Mouse (Mus musculus) embryonic facial prominence, embryonic 15.5 days (tissue): ENCODE data around the gene Gnao1. TPM values are rescaled to one million over a fixed set of nuclear protein-coding genes. Genes with fewer than 3 reads are reported as not detected.

ENCODE experiments used
- ATAC-seq: fragments of 200-750 bp; cut with Nextera tagmentation; 2 replicates; pipeline ENCODE4 v1.8.0; 2017; ENCODE audit warnings: low read depth, moderate TSS enrichment; ENCODE audit not compliant: insufficient number of reproducible peaks, low FRiP score, low TSS enrichment
- H3K27ac ChIP-seq: fragments of 300-500 bp; sonication (generic); replicated peaks from 2 replicates; pipeline ENCODE4 v1.5.1; 2015; ENCODE audit warnings: mild to moderate bottlenecking, inconsistent platforms
- H3K27me3 ChIP-seq: fragments of 300-500 bp; sonication (generic); 2 replicates; pipeline ENCODE4 v1.6.1; 2015; ENCODE audit warnings: inconsistent platforms
- H3K36me3 ChIP-seq: fragments of 300-500 bp; sonication (generic); 2 replicates; pipeline ENCODE4 v1.6.1; 2015; ENCODE audit warnings: mild to moderate bottlenecking, inconsistent platforms
- H3K4me1 ChIP-seq: fragments of 300-500 bp; sonication (generic); 2 replicates; pipeline ENCODE4 v1.6.1; 2015; ENCODE audit warnings: inconsistent platforms
- H3K4me2 ChIP-seq: fragments of 300-500 bp; sonication (generic); replicated peaks from 2 replicates; pipeline ENCODE4 v1.6.1; 2015; ENCODE audit warnings: mild to moderate bottlenecking, inconsistent platforms
- H3K4me3 ChIP-seq: fragments of 300-500 bp; sonication (generic); replicated peaks from 2 replicates; pipeline ENCODE4 v1.5.1; 2015; ENCODE audit warnings: mild to moderate bottlenecking, inconsistent platforms
- H3K9ac ChIP-seq: fragments of 300-500 bp; sonication (generic); 2 replicates; pipeline ENCODE4 v1.6.1; 2015; ENCODE audit warnings: inconsistent platforms
- H3K9me3 ChIP-seq: fragments of 300-500 bp; sonication (generic); replicated peaks from 2 replicates; pipeline ENCODE4 v1.6.1; 2016; ENCODE audit warnings: inconsistent platforms
- WGBS: fragments of 180-500 bp; shearing (Covaris S2); methylation state at CpG from one replicate; pipeline ENCODE4 v1.1.7; 2015; 5-methylcytosine and 5-hydroxymethylcytosine counted together
- microRNA-seq: library from miRNA; unstranded; fragments of <30 nt; microRNA quantifications from one replicate; pipeline ENCODE4, GENCODE M21; 2016; ENCODE audit warnings: borderline number of aligned reads
- polyA plus RNA-seq: library from polyadenylated mRNA; unstranded; fragments of >200 nt; fragmentation: Nextera tagmentation; extraction: Ambion mirVana; gene quantifications from 2 replicates; pipeline ENCODE4 v1.2.1, GENCODE M21; 2015

Gnao1 gene
- polyA plus RNA-seq, 1 experiment from 2014 or later: 14.3 TPM

DNA sequence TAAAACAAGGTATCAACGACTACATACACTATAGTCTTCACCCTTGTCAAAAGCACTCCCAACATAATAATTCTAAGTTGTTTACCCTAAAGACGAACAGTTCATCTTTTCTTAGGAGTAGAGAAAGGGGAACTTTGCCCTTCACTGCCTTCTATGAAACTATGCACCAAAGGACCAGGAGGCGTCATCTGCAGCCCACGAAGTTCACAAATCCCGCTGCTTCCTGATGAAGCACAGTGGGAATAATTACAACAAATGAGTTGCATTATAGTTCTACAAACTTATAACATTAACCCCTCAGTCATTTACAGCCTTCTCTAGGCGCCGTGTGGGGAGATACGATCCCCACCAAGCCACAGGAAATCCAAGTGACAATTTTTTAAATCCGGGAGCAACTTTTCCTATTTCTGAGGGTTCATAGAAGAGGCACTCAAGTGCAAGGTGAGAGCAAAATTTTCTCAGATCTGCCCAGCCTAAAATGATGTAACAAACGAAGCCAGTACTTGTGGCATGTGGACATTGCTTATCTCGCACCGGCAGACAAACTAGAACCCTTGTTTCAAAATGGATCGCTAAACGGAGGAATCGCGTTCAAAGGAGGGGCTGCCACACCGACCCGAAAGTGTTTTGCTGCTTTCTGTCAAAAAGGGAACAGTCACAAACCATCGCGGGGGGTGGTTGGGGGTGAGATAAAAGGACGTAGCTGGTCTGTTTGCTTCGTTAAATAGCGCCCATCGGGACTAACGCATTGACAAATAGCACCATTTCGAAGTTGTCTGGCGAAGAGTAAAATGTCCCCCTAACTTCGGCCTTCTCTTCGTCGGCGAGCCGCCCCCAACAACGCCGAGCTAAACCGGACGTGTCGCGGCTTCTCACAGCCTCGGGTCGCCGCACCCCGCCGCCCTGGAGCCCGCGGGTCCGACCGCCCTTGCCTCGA lies 201.6 kb downstream of the Gnao1 start:
- peak overlapping the region; percentile 94 for H3K9ac ChIP-seq
- H3K4me2 ChIP-seq: peak overlapping the region; percentile 82
- H3K36me3 ChIP-seq: 0 out of 2 replicates have a peak, but pooled peaks cover 3% of the 10 kb centered on the region
- no peaks in the 10 kb centered on the region for H3K27me3 ChIP-seq
- WGBS: 3% methylated on average over 48 of the region's 48 CpGs
- ATAC-seq: no peak
- H3K4me1 ChIP-seq: peaks cover 20% of the 10 kb centered on the region
- peak overlapping the region; percentile 95 for H3K4me3 ChIP-seq
- peak overlapping the region; percentile 92 for H3K27ac ChIP-seq
- no peaks in the 10 kb centered on the region for H3K9me3 ChIP-seq

DNA sequence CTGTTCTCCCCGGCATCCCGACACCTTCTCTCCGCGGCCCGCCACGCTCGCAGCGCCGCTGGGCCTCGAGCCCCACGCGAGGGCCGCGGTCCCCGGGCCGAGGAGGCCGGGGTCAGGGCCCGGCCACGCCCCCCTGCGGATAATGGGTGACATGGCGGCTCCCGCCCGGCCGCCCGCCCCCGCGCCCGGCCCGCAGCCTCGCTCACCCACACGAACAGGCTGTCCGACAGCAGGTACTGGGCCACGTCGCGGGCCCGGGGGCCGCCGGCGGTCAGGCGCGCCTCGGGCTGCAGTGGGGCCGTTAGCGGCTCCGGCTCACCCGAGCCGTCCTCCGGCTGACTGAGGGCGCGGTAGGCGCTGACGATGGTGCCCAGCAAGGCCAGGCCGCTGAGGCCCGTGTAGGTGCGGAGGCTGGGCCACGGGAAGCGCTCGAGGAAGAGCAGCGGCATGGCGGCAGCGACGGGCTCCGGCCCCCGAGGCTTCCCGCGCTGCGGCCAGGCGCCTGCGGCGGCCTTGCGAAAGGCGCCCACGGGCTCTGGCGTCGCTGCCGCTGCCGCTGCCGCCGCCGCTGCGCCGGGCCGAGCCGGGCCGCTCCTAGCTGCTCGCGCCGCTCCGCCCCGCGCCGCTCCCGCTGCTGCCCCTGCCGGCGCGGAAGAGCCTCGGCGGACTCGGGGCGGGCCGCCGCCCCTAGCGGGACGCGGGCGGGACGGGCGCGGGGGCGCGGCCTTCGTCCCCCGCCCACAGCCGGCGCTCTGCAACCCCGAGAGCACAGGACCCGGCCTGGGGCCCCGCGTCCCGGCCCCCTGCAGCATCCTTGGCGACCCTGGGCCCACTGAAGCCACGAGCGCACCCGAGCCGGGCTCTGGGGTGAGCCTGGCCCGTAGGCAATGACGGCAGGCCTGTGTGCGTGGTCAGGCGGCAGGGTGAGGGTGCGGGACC lies 202.5 kb downstream of the Gnao1 start, which contains the start of gene Amfr:
Gene Amfr (minus strand): TSS at position 830 of the 939 bp plus-strand sequence.
- H3K4me1 ChIP-seq: peaks cover 20% of the 10 kb centered on the region
- 0 out of 2 replicates have a peak, but pooled peaks cover 3% of the 10 kb centered on the region for H3K36me3 ChIP-seq
- under 1% methylated on average over 104 of the region's 130 CpGs for WGBS
- peak within 1 kb of the TSS; percentile 82 for H3K4me2 ChIP-seq
- H3K4me3 ChIP-seq: peak within 1 kb of the TSS; percentile 95
- no peaks in the 10 kb centered on the region for H3K27me3 ChIP-seq
- peak; percentile 94 for ATAC-seq
- H3K9me3 ChIP-seq: no peaks in the 10 kb centered on the region
- peak within 1 kb of the TSS; percentile 92 for H3K27ac ChIP-seq
- H3K9ac ChIP-seq: peak within 1 kb of the TSS; percentile 94

GRCm38 (mm10) chr8:94013026-94013612 lies 203.4 kb downstream of the Gnao1 start:
- H3K27ac ChIP-seq: peak overlapping the region; percentile 92
- no peak for ATAC-seq
- peaks cover 20% of the 10 kb centered on the region for H3K4me1 ChIP-seq
- peak overlapping the region; percentile 95 for H3K4me3 ChIP-seq
- H3K36me3 ChIP-seq: 0 out of 2 replicates have a peak, but pooled peaks cover 3% of the 10 kb centered on the region
- peak overlapping the region; percentile 94 for H3K9ac ChIP-seq
- 30% methylated on average over 7 of the region's 7 CpGs for WGBS
- no peaks in the 10 kb centered on the region for H3K27me3 ChIP-seq
- no peaks in the 10 kb centered on the region for H3K9me3 ChIP-seq
- peak overlapping the region; percentile 82 for H3K4me2 ChIP-seq

Small RNA genes lying within 50 kb of the gene (microRNA-seq; reads per million reads assigned to microRNA genes)
- gene Gm24159: not detected

Other genes starting within 250 kb of the Gnao1 start
- gene Amfr, start 202.9 kb downstream of the Gnao1 start, polyA plus RNA-seq: 49.3 and 49.8 TPM in 2 replicates
- gene Nudt21, start 227.1 kb downstream of the Gnao1 start, polyA plus RNA-seq: 95.0 and 103 TPM in 2 replicates
- gene Ogfod1, start 227.2 kb downstream of the Gnao1 start, polyA plus RNA-seq: 12.4 and 16.1 TPM in 2 replicates